Mouse (Mus musculus): Measurements from ENCODE around the gene Poc1b. TPM values are rescaled to one million over a fixed set of nuclear protein-coding genes. Genes with fewer than 3 reads are reported as not detected.
"Not testable (repeated sequence)": the region's sequence is repeated elsewhere in the genome, so short reads cannot be mapped to it uniquely, and the experiment has no call there.

Gene Poc1b
- polyA plus RNA-seq, 1 experiment = 5.1 TPM

DNA sequence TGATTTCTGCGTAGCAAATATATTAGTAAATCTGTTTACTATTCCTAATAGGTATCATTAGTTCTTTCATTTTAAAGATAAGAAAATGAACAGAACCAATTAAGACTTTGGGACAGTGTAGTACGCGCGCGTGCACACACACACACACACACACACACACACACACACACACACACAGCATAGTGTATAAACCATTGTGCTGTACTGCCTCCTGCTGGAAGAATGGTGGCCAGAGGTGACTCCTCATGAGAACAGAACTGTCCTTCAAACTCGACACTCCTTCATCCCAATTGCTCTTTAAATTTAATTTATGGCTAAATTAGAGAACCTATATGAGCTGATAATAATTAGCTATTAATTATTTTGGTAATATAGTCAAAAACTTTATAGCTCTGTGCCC is 45.2 kb downstream of the Poc1b start:
- Histone ChIP-seq H3K27ac (ENCODE audit: insufficient read depth, low read length) (no peak overlapping the region), H3K4me3 (ENCODE audit: extremely low read depth, insufficient read depth, insufficient read length) (no peak overlapping the region), H3K36me3 (ENCODE audit: control insufficient read depth, insufficient read depth, low read length) (peaks cover 6% of the 10 kb centered on the region), H3K27me3 (ENCODE audit: control insufficient read depth, insufficient read depth, low read length) (no peaks in the 10 kb centered on the region), H3K4me1 (ENCODE audit: control insufficient read depth, insufficient read depth, insufficient read length) (no peaks in the 10 kb centered on the region)
- TF ChIP-seq CTCF (IDR thresholded peaks at IDR 0.05; ENCODE audit: extremely low read depth, insufficient read depth, insufficient read length, insufficient replicate concordance) (peak; percentile 65; the same call in 1 of the 2 replicates), POLR2A (IDR thresholded peaks at IDR 0.05; ENCODE audit: low read depth, low read length) (no peak)
- 81% methylated on average over 6 of the region's 6 CpGs for WGBS
- peak in 1 of 2 experiments; percentile 53 for DNase-seq (ENCODE audit: low read depth in 1 of 2, low spot score in 2 of 2)

DNA sequence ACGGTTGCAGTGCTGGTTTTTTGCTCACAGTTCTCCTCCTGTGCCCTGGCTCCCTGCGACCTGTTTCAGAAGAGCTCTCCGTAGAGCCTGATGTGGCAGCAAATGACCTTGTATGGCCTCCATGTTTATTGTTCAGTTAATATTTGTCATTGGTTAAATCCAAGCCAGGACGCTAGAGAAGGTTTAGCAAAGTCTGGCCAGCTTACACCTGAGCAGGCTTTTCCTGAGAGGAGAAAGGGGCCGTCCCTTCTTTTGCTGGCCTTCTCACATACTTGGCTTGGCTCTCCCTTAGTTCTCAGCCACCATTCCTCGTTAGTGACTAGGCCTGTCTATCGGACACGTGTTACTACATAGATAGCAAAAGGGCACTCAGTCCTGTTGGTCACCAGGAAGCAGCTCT is 47.8 kb downstream of the Poc1b start:
- Histone ChIP-seq H3K27ac (ENCODE audit: insufficient read depth, low read length) (no peak overlapping the region), H3K4me1 (ENCODE audit: control insufficient read depth, insufficient read depth, insufficient read length) (no peaks in the 10 kb centered on the region), H3K36me3 (ENCODE audit: control insufficient read depth, insufficient read depth, low read length) (peaks cover 5% of the 10 kb centered on the region), H3K4me3 (ENCODE audit: extremely low read depth, insufficient read depth, insufficient read length) (no peak overlapping the region), H3K27me3 (ENCODE audit: control insufficient read depth, insufficient read depth, low read length) (no peaks in the 10 kb centered on the region)
- TF ChIP-seq POLR2A (IDR thresholded peaks at IDR 0.05; ENCODE audit: low read depth, low read length) (no peak), CTCF (IDR thresholded peaks at IDR 0.05; ENCODE audit: extremely low read depth, insufficient read depth, insufficient read length, insufficient replicate concordance) (no peak)
- WGBS = 94% methylated on average over 8 of the region's 8 CpGs
- no peak for DNase-seq (ENCODE audit: low read depth in 1 of 2, low spot score in 2 of 2)

DNA sequence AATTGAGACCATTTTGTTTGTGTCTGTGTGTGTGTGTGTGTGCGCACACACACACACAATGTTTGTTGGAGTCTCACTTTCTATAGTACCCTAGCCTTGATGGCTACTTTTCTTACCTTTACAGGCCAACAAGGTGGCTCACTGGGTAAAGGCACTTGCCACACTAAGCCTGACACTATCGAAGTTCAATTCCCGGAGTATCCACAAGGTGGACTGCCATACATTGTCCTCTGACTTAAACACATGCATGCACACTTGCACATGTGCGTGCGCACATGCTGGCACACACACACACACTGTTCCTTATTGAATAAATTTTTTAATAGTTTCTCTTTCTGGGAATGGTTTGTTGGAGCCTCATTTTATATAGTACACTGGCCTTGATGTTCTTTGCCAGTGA is 50.0 kb downstream of the Poc1b start:
- TF ChIP-seq CTCF (IDR thresholded peaks at IDR 0.05; ENCODE audit: extremely low read depth, insufficient read depth, insufficient read length, insufficient replicate concordance) (no peak), POLR2A (IDR thresholded peaks at IDR 0.05; ENCODE audit: low read depth, low read length) (no peak)
- Histone ChIP-seq H3K27ac (ENCODE audit: insufficient read depth, low read length) (no peak overlapping the region), H3K36me3 (ENCODE audit: control insufficient read depth, insufficient read depth, low read length) (peaks cover 6% of the 10 kb centered on the region), H3K27me3 (ENCODE audit: control insufficient read depth, insufficient read depth, low read length) (no peaks in the 10 kb centered on the region), H3K4me3 (ENCODE audit: extremely low read depth, insufficient read depth, insufficient read length) (no peak overlapping the region), H3K4me1 (ENCODE audit: control insufficient read depth, insufficient read depth, insufficient read length) (no peaks in the 10 kb centered on the region)
- 90% methylated on average over 5 of the region's 5 CpGs for WGBS
- DNase-seq (ENCODE audit: low read depth in 1 of 2, low spot score in 2 of 2) = no peak

DNA sequence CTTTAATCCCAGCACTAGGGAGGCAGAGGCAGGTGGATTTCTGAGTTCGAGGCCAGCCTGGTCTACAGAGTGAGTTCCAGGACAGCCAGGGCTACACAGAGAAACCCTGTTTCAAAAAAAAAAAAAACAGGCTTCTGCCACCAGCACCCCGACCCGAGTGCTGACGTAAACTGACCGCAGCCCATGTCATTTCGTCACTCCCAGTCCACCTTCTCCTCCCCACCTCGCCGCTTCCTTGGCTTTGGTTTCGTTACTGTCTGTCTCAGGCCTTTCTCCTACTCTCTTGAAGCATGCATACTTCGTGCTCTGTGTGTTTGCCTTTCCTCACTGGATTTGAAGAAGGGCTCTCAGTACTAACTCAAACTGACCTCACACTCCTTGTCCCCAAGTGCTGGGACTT is 50.9 kb downstream of the Poc1b start:
- not testable (repeated sequence) for H3K27ac ChIP-seq (ENCODE audit: insufficient read depth, low read length); DNase-seq (ENCODE audit: low read depth in 1 of 2, low spot score in 2 of 2); H3K36me3 ChIP-seq (ENCODE audit: control insufficient read depth, insufficient read depth, low read length); H3K4me1 ChIP-seq (ENCODE audit: control insufficient read depth, insufficient read depth, insufficient read length); H3K27me3 ChIP-seq (ENCODE audit: control insufficient read depth, insufficient read depth, low read length); H3K4me3 ChIP-seq (ENCODE audit: extremely low read depth, insufficient read depth, insufficient read length)
- WGBS = 91% methylated on average over 10 of the region's 10 CpGs

DNA sequence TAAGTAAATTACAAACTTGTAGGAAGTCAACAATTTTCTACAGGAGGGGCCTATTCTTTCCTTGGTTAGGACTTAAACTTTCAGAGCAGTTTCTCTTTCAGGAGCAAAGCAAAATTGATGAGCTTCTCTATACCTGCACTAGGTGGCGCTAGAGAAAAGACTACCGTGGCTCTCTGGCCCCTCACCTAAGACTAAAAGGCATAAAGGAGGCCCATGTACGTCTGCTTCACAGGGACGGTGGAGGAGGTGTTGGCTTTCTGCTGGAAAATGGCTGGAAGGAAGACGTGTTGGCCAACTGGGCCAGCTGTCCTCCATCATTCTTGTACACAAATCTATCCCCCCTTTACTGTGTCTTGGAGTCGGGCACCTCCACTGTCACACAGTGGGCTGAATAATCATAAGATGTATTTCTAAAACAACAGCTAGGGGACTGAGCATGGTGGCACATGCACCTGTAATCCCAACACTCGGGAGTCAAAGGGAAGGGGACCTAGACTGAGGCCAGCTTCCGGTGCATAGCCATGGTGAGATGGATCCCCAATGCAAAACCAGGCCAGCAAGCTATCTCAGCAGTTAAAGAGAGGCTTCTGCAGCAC is 55.2 kb downstream of the Poc1b start:
- Histone ChIP-seq H3K27me3 (ENCODE audit: control insufficient read depth, insufficient read depth, low read length) (no peaks in the 10 kb centered on the region), H3K4me3 (ENCODE audit: extremely low read depth, insufficient read depth, insufficient read length) (no peak overlapping the region), H3K36me3 (ENCODE audit: control insufficient read depth, insufficient read depth, low read length) (peaks cover 3% of the 10 kb centered on the region; the same call in 1 of the 2 replicates), H3K27ac (ENCODE audit: insufficient read depth, low read length) (no peak overlapping the region), H3K4me1 (ENCODE audit: control insufficient read depth, insufficient read depth, insufficient read length) (no peaks in the 10 kb centered on the region)
- WGBS = 52% methylated on average over 8 of the region's 8 CpGs
- DNase-seq (ENCODE audit: low read depth in 1 of 2, low spot score in 2 of 2) = peak; percentile 31
- TF ChIP-seq CTCF (IDR thresholded peaks at IDR 0.05; ENCODE audit: extremely low read depth, insufficient read depth, insufficient read length, insufficient replicate concordance) = peak; percentile 50; the same call in 1 of the 2 replicates
- TF ChIP-seq POLR2A (IDR thresholded peaks at IDR 0.05; ENCODE audit: low read depth, low read length) = no peak

DNA sequence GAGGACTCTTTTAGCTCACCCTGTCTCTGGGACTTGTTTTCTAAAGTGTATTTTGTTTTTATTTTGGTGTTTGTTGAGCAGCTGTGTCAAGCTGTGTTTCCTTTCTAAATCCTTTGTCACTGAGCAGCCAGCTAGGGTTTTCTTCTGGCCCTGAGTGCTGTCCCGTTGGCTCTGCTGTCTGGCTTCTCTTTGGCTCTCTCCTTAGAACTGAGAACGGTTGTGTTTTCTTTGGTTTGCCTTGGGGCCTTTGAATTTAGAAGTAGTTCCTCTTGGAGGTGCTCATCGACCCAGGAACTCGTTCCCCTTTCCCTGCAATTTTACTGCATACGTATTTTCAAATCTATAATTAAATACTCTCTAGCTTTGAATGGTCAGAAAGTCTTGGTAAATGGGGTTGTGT is 56.2 kb downstream of the Poc1b start:
- Histone ChIP-seq H3K36me3 (ENCODE audit: control insufficient read depth, insufficient read depth, low read length) (peaks cover 3% of the 10 kb centered on the region; the same call in 1 of the 2 replicates), H3K4me1 (ENCODE audit: control insufficient read depth, insufficient read depth, insufficient read length) (no peaks in the 10 kb centered on the region), H3K4me3 (ENCODE audit: extremely low read depth, insufficient read depth, insufficient read length) (no peak overlapping the region), H3K27me3 (ENCODE audit: control insufficient read depth, insufficient read depth, low read length) (no peaks in the 10 kb centered on the region), H3K27ac (ENCODE audit: insufficient read depth, low read length) (no peak overlapping the region)
- TF ChIP-seq CTCF (IDR thresholded peaks at IDR 0.05; ENCODE audit: extremely low read depth, insufficient read depth, insufficient read length, insufficient replicate concordance) (no peak), POLR2A (IDR thresholded peaks at IDR 0.05; ENCODE audit: low read depth, low read length) (no peak)
- DNase-seq (ENCODE audit: low read depth in 1 of 2, low spot score in 2 of 2) = no peak
- 87% methylated on average over 5 of the region's 5 CpGs for WGBS

DNA sequence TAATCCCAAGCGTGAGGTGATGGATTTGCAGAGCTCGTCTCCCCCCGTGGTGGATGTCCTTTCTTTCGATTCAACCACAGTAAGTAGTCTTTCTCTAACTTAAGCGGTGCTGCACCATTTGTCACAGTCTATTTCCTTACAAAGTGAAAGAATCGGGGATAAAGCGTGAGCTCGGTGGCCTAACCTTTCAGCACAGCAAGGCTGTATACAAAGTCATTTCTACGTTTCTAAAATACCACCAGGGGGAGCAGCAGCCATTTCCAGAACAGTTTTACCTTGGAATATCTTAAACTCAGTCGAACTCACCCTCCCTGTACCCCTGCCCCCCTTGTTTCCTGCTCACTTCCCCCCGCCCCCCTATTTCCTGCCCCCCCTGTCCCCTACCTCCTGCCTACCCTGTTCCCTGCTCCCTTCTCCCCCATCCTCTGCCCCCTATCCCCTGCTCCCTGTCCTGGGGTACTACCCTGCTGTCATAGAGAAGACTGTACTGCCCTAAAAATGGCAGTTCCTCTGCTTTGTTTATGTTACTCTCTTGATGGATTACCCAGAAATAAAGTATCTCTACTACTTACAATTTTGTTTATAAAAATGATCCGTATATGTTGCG is 58.1 kb downstream of the Poc1b start:
- H3K27me3 ChIP-seq (ENCODE audit: control insufficient read depth, insufficient read depth, low read length) = no peaks in the 10 kb centered on the region
- peaks cover 3% of the 10 kb centered on the region; the same call in 1 of the 2 replicates for H3K4me1 ChIP-seq (ENCODE audit: control insufficient read depth, insufficient read depth, insufficient read length)
- 34% methylated on average over 13 of the region's 13 CpGs for WGBS
- TF ChIP-seq CTCF (IDR thresholded peaks at IDR 0.05; ENCODE audit: extremely low read depth, insufficient read depth, insufficient read length, insufficient replicate concordance) (no peak), POLR2A (IDR thresholded peaks at IDR 0.05; ENCODE audit: low read depth, low read length) (no peak)
- DNase-seq (ENCODE audit: low read depth in 1 of 2, low spot score in 2 of 2) = peak in 1 of 2 experiments; percentile 24
- no peak overlapping the region for H3K4me3 ChIP-seq (ENCODE audit: extremely low read depth, insufficient read depth, insufficient read length)
- H3K27ac ChIP-seq (ENCODE audit: insufficient read depth, low read length) = no peak overlapping the region
- H3K36me3 ChIP-seq (ENCODE audit: control insufficient read depth, insufficient read depth, low read length) = peaks cover 3% of the 10 kb centered on the region; the same call in 1 of the 2 replicates
